Mouse (Mus musculus) small intestine, adult 2 months (tissue): Measurements from ENCODE around the gene Prn. TPM values are rescaled to one million over a fixed set of nuclear protein-coding genes. Genes with fewer than 3 reads are reported as not detected.

Experiments
- H3K27ac ChIP-seq: fragments of 200-500 bp; 2 replicates; pipeline ENCODE4 v1.5.1; 2012; ENCODE audit warnings: low read depth, low read length, control low read depth, inconsistent platforms; ENCODE audit not compliant: insufficient read depth
- H3K27me3 ChIP-seq: fragments of 200-500 bp; 2 replicates; pipeline ENCODE4 v1.6.1; 2012; ENCODE audit warnings: mild to moderate bottlenecking, moderate library complexity, low read length, inconsistent platforms; ENCODE audit not compliant: control insufficient read depth, insufficient read depth
- H3K36me3 ChIP-seq: fragments of 200-500 bp; 2 replicates; pipeline ENCODE4 v1.6.1; 2012; ENCODE audit warnings: mild to moderate bottlenecking, low read length, control low read depth, inconsistent platforms; ENCODE audit not compliant: control insufficient read depth, insufficient read depth
- H3K4me1 ChIP-seq: fragments of 200-500 bp; 2 replicates; pipeline ENCODE4 v1.6.1; 2012; ENCODE audit warnings: low read length, inconsistent platforms, mixed read lengths; ENCODE audit not compliant: control insufficient read depth, insufficient read depth, insufficient read length
- H3K4me3 ChIP-seq: fragments of 200-500 bp; 2 replicates; pipeline ENCODE4 v1.5.1; 2012; ENCODE audit warnings: low read depth, mild to moderate bottlenecking, control low read depth, inconsistent platforms, low read length, moderate library complexity
- CTCF ChIP-seq: fragments of 200-500 bp; IDR thresholded peaks from 2 replicates; pipeline ENCODE4 v1.5.1; 2012; ENCODE audit warnings: low read depth, mild to moderate bottlenecking, control low read depth, inconsistent platforms, low read length, moderate library complexity, mixed read lengths; ENCODE audit not compliant: insufficient replicate concordance, insufficient read length; ENCODE audit errors: extremely low read depth
- POLR2A ChIP-seq: fragments of 200-500 bp; IDR thresholded peaks from 2 replicates; pipeline ENCODE4 v1.6.1; 2012; ENCODE audit warnings: low read depth, mild to moderate bottlenecking, control low read depth, inconsistent platforms, low read length, moderate library complexity
- WGBS: fragments of 180-500 bp; shearing (Covaris S2); methylation state at CpG from one replicate; pipeline ENCODE4 v1.1.7; 2018; 5-methylcytosine and 5-hydroxymethylcytosine counted together
- polyA plus RNA-seq: library from polyadenylated mRNA; depleted of rRNA; stranded (reverse); fragments of >200 nt; gene quantifications from 2 replicates; pipeline ENCODE4 v1.2.3, GENCODE M21; 2012

The Prn gene
- polyA plus RNA-seq, 1 experiment = not detected

- TF ChIP-seq CTCF = no peak
- TF ChIP-seq POLR2A = no peak
- Histone ChIP-seq H3K4me1 (peaks cover 2% of the 10 kb centered on the region; the same call in 1 of the 2 replicates), H3K4me3 (no peak overlapping the region), H3K36me3 (no peaks in the 10 kb centered on the region), H3K27ac (no peak overlapping the region), H3K27me3 (no peaks in the 10 kb centered on the region)
- WGBS = 83% methylated on average over 7 of the region's 7 CpGs
These were observed 33.0 kb upstream of the Prn start for GRCm38 (mm10) chr2:131876551-131877265.

GRCm38 (mm10) chr2:131881766-131882165, 28.0 kb upstream of the Prn start:
- H3K27ac ChIP-seq = peak overlapping the region; percentile 81
- no peak overlapping the region for H3K4me3 ChIP-seq
- peaks cover 4% of the 10 kb centered on the region; the same call in 1 of the 2 replicates for H3K4me1 ChIP-seq
- H3K27me3 ChIP-seq = no peaks in the 10 kb centered on the region
- TF ChIP-seq POLR2A = no peak
- no peak for TF ChIP-seq CTCF
- 21% methylated on average over 4 of the region's 4 CpGs for WGBS
- H3K36me3 ChIP-seq = no peaks in the 10 kb centered on the region

DNA sequence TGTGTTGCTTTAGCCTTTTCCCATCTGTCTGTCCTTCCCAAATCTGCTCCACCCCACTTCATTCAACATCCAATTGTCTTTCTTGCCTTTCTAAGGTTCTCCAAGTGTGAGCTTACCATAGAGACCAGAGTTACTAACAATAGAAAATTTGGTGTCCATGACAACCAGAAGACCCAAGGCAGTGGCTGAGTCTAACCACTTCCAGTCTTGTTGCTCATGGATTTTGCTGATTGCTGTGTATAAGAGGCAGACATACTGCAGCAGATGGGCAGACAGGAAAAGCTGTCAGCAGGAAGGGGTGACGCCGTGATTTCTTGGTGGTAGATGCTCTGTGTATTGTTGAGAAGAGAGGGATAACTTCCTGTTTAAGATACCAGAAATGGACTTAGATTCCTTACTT, 26.6 kb upstream of the Prn start:
- WGBS = 71% methylated on average over 2 of the region's 2 CpGs
- peaks cover 4% of the 10 kb centered on the region; the same call in 1 of the 2 replicates for H3K4me1 ChIP-seq
- no peak overlapping the region for H3K27ac ChIP-seq
- H3K36me3 ChIP-seq = no peaks in the 10 kb centered on the region
- H3K27me3 ChIP-seq = no peaks in the 10 kb centered on the region
- TF ChIP-seq CTCF = no peak
- no peak overlapping the region for H3K4me3 ChIP-seq

DNA sequence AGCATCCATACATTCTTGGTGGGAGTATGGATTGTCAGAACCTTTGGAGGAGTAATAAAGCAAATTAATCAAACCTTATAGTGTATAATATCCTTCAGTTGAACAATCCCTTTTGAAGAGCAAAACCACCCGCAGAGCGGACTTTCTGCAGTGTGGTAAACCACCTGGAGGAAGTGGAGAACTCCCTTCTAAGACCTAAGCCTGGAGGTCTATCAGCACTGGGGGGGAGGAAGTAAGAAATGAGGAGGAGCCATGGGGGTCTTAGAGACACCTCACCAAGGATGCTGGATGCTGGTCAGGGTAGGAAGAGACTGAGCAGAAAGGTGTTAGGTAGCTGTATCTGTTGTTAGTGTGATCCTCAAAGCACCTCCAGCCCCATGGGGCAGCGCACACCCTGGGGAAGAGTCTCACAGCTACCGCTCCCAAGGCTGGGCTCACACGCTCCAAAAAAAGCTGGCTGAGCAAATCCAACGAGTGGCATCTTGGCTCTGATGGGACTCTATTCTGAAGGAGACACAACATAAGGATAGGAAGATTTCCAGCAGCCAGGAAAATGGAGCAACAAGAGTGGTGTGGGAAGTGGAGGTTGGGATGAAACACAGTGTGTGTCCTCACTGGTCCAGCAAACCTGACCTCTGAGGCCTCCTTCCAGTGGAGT, 23.1 kb upstream of the Prn start:
- Histone ChIP-seq H3K4me3 (no peak overlapping the region), H3K27me3 (no peaks in the 10 kb centered on the region), H3K36me3 (no peaks in the 10 kb centered on the region), H3K27ac (no peak overlapping the region), H3K4me1 (peaks cover 2% of the 10 kb centered on the region; the same call in 1 of the 2 replicates)
- WGBS = 74% methylated on average over 6 of the region's 6 CpGs
- TF ChIP-seq CTCF (no peak), POLR2A (no peak)

DNA sequence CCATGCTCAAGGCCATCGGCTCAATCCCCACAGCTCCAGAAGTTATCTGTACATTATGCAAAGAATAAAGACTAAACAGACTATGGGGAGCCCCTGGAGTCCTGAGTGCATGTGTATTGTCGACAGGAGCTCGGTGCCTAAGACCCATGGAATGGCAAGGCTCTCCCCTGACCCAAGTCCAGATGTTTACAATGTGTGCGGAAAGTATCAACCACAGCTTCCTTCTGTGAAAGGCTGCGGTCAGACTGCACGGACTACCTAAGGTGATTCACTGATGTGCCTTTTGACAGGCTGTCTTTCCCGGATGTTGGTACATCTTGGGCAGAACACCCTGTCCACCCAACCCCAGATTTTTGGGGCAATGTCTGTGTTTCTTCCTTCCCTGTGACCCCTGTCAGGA, 21.5 kb upstream of the Prn start:
- Histone ChIP-seq H3K27me3 (no peaks in the 10 kb centered on the region), H3K27ac (no peak overlapping the region), H3K4me1 (no peaks in the 10 kb centered on the region), H3K4me3 (no peak overlapping the region), H3K36me3 (no peaks in the 10 kb centered on the region)
- TF ChIP-seq POLR2A (no peak), CTCF (no peak)
- 59% methylated on average over 7 of the region's 7 CpGs for WGBS

DNA sequence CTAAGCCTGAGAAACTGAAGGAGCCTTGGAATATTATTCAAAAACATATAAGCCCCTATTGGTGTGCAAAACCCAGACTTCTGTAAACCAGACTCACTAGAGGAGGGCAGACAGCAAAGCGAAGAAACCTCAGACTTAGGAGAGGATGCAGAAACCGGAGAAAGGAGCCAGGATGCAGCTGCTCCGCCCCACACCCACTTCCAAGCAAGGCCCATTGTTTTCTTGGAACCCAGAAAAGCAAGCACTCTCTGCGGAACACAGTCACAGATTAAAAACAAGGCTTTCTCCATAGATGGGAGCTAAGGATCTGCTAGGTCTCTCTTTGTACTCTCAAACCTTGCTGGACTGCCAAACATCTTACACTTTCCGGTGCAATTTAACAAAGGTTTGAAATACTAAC, 17.2 kb upstream of the Prn start:
- no peak overlapping the region for H3K27ac ChIP-seq
- H3K27me3 ChIP-seq = no peaks in the 10 kb centered on the region
- no peak for TF ChIP-seq CTCF
- no peak for TF ChIP-seq POLR2A
- H3K4me3 ChIP-seq = no peak overlapping the region
- H3K4me1 ChIP-seq = no peaks in the 10 kb centered on the region
- 42% methylated on average over 5 of the region's 5 CpGs for WGBS
- no peaks in the 10 kb centered on the region for H3K36me3 ChIP-seq

DNA sequence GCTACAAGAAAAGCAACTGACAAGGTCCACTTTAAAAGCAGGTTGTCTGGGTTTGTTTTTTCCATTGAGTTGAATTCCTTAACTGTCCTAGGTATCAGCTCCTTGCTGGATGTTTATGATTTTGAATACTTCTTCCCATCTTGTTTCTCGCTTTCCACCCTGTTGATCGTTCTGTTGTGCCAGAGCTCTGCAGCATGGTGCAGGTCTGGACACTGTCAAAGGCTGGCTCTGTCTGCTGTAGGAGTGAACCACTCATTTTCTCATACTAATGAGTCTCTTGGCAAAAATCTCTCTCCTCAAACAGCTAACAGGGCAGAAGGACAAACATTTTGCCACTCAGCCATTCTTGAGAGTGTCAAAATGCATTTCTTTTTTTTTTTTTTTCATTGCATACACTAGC, 14.7 kb upstream of the Prn start:
- H3K36me3 ChIP-seq = no peaks in the 10 kb centered on the region
- no peaks in the 10 kb centered on the region for H3K27me3 ChIP-seq
- no peak overlapping the region for H3K27ac ChIP-seq
- TF ChIP-seq POLR2A (no peak), CTCF (no peak)
- no peak overlapping the region for H3K4me3 ChIP-seq
- no peaks in the 10 kb centered on the region for H3K4me1 ChIP-seq
- WGBS = 79% methylated on average over 2 of the region's 2 CpGs
